Mouse (Mus musculus): ENCODE measurements around the gene Inafm2. TPM values are rescaled to one million over a fixed set of nuclear protein-coding genes. Genes with fewer than 3 reads are reported as not detected.

Inafm2 gene
- polyA plus RNA-seq, 1 experiment from 2014 or later = 20.7 TPM

DNA sequence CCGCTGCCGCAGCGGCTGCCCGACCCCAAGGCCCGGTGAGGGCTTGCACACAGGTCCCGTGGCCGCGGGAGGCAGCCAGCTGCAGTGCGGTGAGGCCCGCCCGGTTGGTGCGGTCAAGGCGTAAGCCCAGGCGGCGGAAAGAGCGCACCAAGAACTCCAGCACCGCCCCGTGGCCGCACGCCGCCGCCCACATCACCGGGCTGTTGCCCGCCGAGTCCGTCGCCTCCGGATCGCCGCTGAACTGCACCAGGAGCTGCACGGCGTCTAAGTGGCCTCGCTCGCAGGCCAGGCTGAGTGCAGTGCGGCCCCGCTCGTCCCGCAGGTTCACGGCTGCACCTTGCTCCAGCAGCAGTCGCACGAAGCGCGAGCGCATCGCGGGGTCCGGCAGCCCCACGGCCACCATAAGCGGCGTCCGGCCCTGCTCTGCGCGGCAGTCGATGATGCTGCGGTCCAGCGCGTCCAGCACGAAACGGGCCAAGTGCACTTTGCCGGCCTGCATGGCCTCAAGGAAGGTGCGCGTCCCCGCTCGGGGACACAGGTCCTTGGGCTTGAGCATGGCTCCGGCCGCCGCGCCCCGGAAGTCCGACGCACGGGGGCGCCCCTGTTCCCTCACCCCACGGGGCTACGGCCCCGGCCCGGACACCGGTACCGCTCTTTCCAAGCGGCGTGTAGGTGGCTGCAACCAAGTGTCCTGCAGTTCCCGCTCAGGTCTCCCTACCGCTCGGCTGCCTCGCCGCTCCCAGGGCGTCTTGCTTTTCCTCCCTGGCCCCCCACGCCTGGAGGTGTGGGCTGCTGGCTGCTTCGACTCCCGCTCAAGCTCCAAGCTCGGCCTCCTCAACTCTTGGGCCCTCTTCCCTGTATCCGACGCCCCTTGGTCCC lies 42.4 kb upstream of the Inafm2 start:
- Histone ChIP-seq H3K4me2 (ENCODE audit: low read depth, low read length) (peak overlapping the region; percentile 75), H3K9me3 (ENCODE audit: control insufficient read depth, low read length) (no peaks in the 10 kb centered on the region), H3K4me1 (ENCODE audit: control insufficient read depth, insufficient read depth, low read length) (peaks cover 20% of the 10 kb centered on the region), H3K4me3 (ENCODE audit: low read depth, low read length) (peak overlapping the region; percentile 43), H3K27me3 (replicated peaks; ENCODE audit: control insufficient read depth, insufficient read depth, low read length) (peaks cover 84% of the 10 kb centered on the region), H3K36me3 (ENCODE audit: control insufficient read depth, insufficient read depth, low read length) (no peaks in the 10 kb centered on the region), H3K27ac (replicated peaks; ENCODE audit: low read depth, low read length) (no peak overlapping the region), H3K9ac (ENCODE audit: low read depth, low read length) (peak overlapping the region; percentile 44)
- no peak for DNase-seq (ENCODE audit: low spot score)
- no peak for ATAC-seq (ENCODE audit: low read depth)
- under 1% methylated on average over 33 of the region's 93 CpGs for WGBS

DNA sequence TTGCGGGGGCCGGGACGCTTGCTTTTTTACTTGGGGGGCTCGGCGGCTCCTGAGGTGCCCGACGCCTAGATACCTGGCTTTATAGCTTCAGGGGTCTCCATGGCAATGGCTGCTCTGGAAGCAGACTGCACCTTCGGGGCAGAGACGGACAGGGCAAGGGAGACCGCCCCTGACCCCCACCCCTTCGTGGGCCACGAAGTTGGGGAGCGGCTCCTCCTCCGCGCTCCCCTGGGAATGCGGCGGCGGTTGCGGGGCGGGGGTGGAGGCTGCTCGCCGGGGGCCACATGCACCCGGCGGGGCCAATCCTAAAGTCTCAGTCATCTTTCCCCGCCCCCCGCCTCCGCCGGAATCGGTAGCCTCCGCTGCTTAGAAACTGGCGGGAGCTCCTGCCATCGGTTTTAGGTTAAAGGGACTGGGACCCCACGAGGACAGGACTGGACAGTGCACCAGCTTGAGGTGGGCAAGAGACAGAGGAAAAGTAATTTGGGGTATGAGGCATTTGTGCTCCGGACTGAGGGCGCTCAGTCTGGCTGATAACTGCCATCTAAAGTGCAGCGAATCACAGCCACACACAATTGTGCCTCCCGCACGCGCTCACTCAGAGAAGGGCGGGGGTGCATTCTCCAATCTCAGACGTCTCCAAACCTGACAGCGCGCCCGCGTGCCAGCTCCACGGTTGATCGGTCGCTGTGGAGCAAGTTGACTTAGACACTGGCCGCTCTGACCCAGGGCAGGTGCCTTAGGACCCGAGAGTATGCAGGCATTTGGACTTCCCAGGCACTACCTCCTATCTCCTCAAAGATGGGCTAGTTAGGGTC lies 41.4 kb upstream of the Inafm2 start, which contains the start of gene Ankrd63:
TSS of gene Ankrd63 (minus strand) at position 51 of the 818 bp plus-strand sequence.
- no peak within 1 kb of the TSS for H3K27ac ChIP-seq (replicated peaks; ENCODE audit: low read depth, low read length)
- peak within 1 kb of the TSS; percentile 44 for H3K9ac ChIP-seq (ENCODE audit: low read depth, low read length)
- H3K4me2 ChIP-seq (ENCODE audit: low read depth, low read length) = peak within 1 kb of the TSS; percentile 75
- no peak for ATAC-seq (ENCODE audit: low read depth)
- peaks cover 94% of the 10 kb centered on the region for H3K27me3 ChIP-seq (replicated peaks; ENCODE audit: control insufficient read depth, insufficient read depth, low read length)
- H3K4me1 ChIP-seq (ENCODE audit: control insufficient read depth, insufficient read depth, low read length) = peaks cover 18% of the 10 kb centered on the region
- 1% methylated on average over 41 of the region's 50 CpGs for WGBS
- H3K36me3 ChIP-seq (ENCODE audit: control insufficient read depth, insufficient read depth, low read length) = no peaks in the 10 kb centered on the region
- no peak for DNase-seq (ENCODE audit: low spot score)
- H3K9me3 ChIP-seq (ENCODE audit: control insufficient read depth, low read length) = no peaks in the 10 kb centered on the region
- peak within 1 kb of the TSS; percentile 43 for H3K4me3 ChIP-seq (ENCODE audit: low read depth, low read length)

DNA sequence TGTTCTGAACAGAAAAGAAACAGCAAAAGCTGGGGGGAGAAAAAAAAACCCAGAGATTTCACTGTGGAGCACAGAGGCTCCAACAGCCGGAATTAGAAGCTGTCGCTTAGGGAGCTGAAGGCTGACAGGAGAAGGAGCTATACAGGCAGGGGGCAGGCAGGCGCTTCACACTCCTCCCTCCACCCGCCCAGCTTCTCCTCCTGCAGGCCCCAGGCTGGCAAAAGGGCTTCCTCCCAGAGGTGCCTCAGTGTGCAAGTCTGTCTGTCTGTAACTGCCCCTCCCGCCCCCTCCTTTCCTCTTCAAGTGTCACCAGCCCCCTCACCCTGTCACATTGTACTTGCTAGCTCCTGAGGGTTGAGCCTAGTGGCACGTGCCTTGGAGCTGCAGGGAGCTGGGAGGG lies 39.1 kb upstream of the Inafm2 start:
- Histone ChIP-seq H3K27me3 (replicated peaks; ENCODE audit: control insufficient read depth, insufficient read depth, low read length) (peaks cover 99% of the 10 kb centered on the region), H3K9ac (ENCODE audit: low read depth, low read length) (no peak overlapping the region), H3K4me1 (ENCODE audit: control insufficient read depth, insufficient read depth, low read length) (peaks cover 16% of the 10 kb centered on the region; the same call in 1 of the 2 replicates), H3K27ac (replicated peaks; ENCODE audit: low read depth, low read length) (no peak overlapping the region), H3K4me2 (ENCODE audit: low read depth, low read length) (no peak overlapping the region), H3K4me3 (ENCODE audit: low read depth, low read length) (no peak overlapping the region), H3K9me3 (ENCODE audit: control insufficient read depth, low read length) (no peaks in the 10 kb centered on the region), H3K36me3 (ENCODE audit: control insufficient read depth, insufficient read depth, low read length) (no peaks in the 10 kb centered on the region)
- WGBS = 12% methylated on average over 6 of the region's 6 CpGs
- DNase-seq (ENCODE audit: low spot score) (no peak), ATAC-seq (ENCODE audit: low read depth) (no peak)

DNA sequence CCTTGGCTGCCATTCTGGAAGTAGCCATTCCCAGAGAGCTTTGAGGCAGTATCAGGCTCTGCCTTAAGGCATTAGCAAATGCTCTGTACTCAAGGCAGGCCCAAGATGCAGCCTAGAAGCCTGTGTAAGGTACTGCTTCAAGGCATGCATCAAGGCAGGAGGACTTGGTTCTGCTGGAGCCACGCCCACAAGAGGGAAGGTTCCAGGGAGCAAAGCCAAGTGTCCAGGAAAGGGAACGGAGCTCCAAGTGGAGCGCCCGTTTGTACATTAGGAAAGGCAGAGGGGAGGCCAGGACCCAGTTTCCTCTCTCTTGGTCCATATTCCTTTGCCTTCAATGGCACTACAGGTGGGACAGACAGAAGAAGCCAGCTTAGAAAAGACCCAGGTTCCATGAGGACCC lies 37.1 kb upstream of the Inafm2 start:
- peaks cover 96% of the 10 kb centered on the region for H3K27me3 ChIP-seq (replicated peaks; ENCODE audit: control insufficient read depth, insufficient read depth, low read length)
- 80% methylated on average over 4 of the region's 4 CpGs for WGBS
- H3K4me3 ChIP-seq (ENCODE audit: low read depth, low read length) = no peak overlapping the region
- no peak overlapping the region for H3K9ac ChIP-seq (ENCODE audit: low read depth, low read length)
- H3K27ac ChIP-seq (replicated peaks; ENCODE audit: low read depth, low read length) = no peak overlapping the region
- no peak for ATAC-seq (ENCODE audit: low read depth)
- no peaks in the 10 kb centered on the region for H3K9me3 ChIP-seq (ENCODE audit: control insufficient read depth, low read length)
- no peaks in the 10 kb centered on the region for H3K36me3 ChIP-seq (ENCODE audit: control insufficient read depth, insufficient read depth, low read length)
- H3K4me1 ChIP-seq (ENCODE audit: control insufficient read depth, insufficient read depth, low read length) = peaks cover 9% of the 10 kb centered on the region; the same call in 1 of the 2 replicates
- H3K4me2 ChIP-seq (ENCODE audit: low read depth, low read length) = no peak overlapping the region
- DNase-seq (ENCODE audit: low spot score) = no peak

DNA sequence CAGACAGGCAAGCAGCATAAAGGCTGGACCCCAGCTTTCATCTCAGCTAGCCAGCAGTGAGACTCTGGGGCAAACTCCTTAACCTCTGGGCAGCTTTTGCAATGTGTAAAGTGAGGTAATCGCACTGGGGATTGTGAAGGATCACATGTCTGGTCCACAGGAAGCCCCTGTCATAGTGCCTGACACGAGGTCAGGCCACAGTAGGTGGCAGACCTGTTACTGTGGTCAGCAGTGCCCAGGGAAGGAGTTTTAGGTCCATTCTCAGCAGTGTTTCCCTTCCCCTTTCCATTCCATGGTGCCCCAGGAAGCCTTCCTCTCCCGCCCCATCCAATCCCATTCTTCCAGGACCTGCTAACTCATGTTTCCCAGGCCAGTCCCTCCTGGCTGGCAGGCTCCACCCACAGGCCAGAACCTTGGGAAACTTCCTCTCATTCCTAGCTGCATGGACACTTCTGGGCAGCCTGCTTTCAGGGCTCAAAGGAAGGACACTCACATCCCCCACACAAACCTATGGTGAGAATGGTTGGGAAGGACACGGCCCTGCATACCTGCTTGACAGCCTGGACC lies 35.8 kb upstream of the Inafm2 start:
- ATAC-seq (ENCODE audit: low read depth) = no peak
- Histone ChIP-seq H3K27me3 (replicated peaks; ENCODE audit: control insufficient read depth, insufficient read depth, low read length) (peaks cover 83% of the 10 kb centered on the region), H3K4me3 (ENCODE audit: low read depth, low read length) (no peak overlapping the region), H3K36me3 (ENCODE audit: control insufficient read depth, insufficient read depth, low read length) (no peaks in the 10 kb centered on the region), H3K9ac (ENCODE audit: low read depth, low read length) (no peak overlapping the region), H3K27ac (replicated peaks; ENCODE audit: low read depth, low read length) (no peak overlapping the region), H3K4me1 (ENCODE audit: control insufficient read depth, insufficient read depth, low read length) (peaks cover 4% of the 10 kb centered on the region; the same call in 1 of the 2 replicates), H3K9me3 (ENCODE audit: control insufficient read depth, low read length) (no peaks in the 10 kb centered on the region), H3K4me2 (ENCODE audit: low read depth, low read length) (no peak overlapping the region)
- DNase-seq (ENCODE audit: low spot score) = no peak
- 44% methylated on average over 4 of the region's 4 CpGs for WGBS

DNA sequence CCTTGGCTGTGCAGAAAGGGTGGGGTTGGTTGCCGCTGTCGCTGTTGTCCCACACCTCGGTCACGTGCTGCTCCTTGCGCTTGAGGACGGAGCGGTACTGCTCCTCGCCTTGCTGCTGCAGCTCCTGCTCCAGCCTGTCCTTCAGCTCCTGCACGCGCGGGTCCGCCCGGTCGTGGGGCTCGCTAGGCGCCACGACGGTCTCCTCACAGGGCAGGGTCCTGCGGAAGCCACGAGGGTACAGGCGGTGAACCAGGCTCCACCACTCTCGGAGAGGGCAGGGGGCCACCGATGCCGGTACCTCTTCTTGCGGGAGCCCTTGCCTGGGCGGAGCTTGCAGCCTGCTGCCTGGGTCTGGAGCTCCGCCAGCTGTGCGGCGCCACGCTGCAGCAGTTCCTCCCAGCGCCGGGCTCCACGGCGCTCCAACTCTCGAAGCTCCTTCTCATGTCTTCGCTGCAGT lies 34.5 kb upstream of the Inafm2 start:
- H3K9me3 ChIP-seq (ENCODE audit: control insufficient read depth, low read length) = no peaks in the 10 kb centered on the region
- WGBS = under 1% methylated on average over 23 of the region's 36 CpGs
- H3K4me2 ChIP-seq (ENCODE audit: low read depth, low read length) = peak overlapping the region; percentile 90
- peaks cover 70% of the 10 kb centered on the region for H3K27me3 ChIP-seq (replicated peaks; ENCODE audit: control insufficient read depth, insufficient read depth, low read length)
- ATAC-seq (ENCODE audit: low read depth) (peak; percentile 81), DNase-seq (ENCODE audit: low spot score) (peak; percentile 81)
- H3K9ac ChIP-seq (ENCODE audit: low read depth, low read length) = peak overlapping the region; percentile 51
- peak overlapping the region; percentile 41 for H3K4me3 ChIP-seq (ENCODE audit: low read depth, low read length)
- H3K36me3 ChIP-seq (ENCODE audit: control insufficient read depth, insufficient read depth, low read length) = no peaks in the 10 kb centered on the region
- peaks cover 4% of the 10 kb centered on the region; the same call in 1 of the 2 replicates for H3K4me1 ChIP-seq (ENCODE audit: control insufficient read depth, insufficient read depth, low read length)
- no peak overlapping the region for H3K27ac ChIP-seq (replicated peaks; ENCODE audit: low read depth, low read length)

DNA sequence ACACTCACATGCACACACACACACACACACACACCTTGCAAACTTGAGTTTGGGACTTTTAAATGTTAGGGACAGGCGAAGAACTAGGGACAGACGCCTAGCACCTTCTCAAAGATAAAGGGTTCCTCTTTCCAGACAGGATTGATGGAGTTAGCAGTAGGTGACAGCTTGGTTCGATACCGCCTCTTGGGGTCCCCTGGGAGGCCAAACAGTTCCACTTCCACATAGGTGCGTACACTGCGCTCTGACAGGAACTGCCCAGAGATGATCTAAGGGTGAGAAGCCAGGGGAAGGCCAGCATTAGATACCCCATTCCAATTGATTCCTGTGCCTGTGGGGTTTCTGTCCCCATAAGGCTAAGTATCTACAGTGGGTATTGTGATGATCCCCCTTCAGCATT lies 31.9 kb upstream of the Inafm2 start:
- H3K4me3 ChIP-seq (ENCODE audit: low read depth, low read length) = no peak overlapping the region
- H3K4me2 ChIP-seq (ENCODE audit: low read depth, low read length) = no peak overlapping the region
- peaks cover 4% of the 10 kb centered on the region; the same call in 1 of the 2 replicates for H3K4me1 ChIP-seq (ENCODE audit: control insufficient read depth, insufficient read depth, low read length)
- H3K27me3 ChIP-seq (replicated peaks; ENCODE audit: control insufficient read depth, insufficient read depth, low read length) = peaks cover 44% of the 10 kb centered on the region
- no peak overlapping the region for H3K27ac ChIP-seq (replicated peaks; ENCODE audit: low read depth, low read length)
- ATAC-seq (ENCODE audit: low read depth) = no peak
- no peaks in the 10 kb centered on the region for H3K9me3 ChIP-seq (ENCODE audit: control insufficient read depth, low read length)
- H3K36me3 ChIP-seq (ENCODE audit: control insufficient read depth, insufficient read depth, low read length) = no peaks in the 10 kb centered on the region
- no peak for DNase-seq (ENCODE audit: low spot score)
- WGBS = 92% methylated on average over 6 of the region's 6 CpGs
- H3K9ac ChIP-seq (ENCODE audit: low read depth, low read length) = no peak overlapping the region

DNA sequence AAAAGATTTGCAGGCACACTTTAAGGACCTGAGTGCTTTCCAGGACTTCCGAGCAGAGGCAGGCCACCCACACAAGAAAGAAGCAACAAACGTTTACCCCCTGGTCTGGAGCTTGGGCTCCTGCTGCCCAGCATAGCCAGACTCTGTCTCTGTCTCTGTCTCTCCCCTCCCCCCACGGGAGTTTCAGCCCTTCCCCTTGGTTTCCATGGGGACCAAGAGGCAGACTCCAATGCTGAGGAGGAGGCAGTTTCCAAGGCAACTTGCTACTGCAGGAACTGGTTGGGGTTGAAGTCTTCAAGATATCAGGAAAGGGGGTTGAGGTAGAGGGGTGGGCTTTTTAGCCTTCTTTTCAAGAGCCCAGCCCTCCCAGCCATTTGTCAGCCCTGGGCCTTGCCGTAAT lies 31.3 kb upstream of the Inafm2 start:
- no peaks in the 10 kb centered on the region for H3K36me3 ChIP-seq (ENCODE audit: control insufficient read depth, insufficient read depth, low read length)
- 52% methylated on average over 4 of the region's 4 CpGs for WGBS
- DNase-seq (ENCODE audit: low spot score) (no peak), ATAC-seq (ENCODE audit: low read depth) (no peak)
- no peaks in the 10 kb centered on the region for H3K9me3 ChIP-seq (ENCODE audit: control insufficient read depth, low read length)
- H3K27me3 ChIP-seq (replicated peaks; ENCODE audit: control insufficient read depth, insufficient read depth, low read length) = peaks cover 38% of the 10 kb centered on the region
- H3K4me2 ChIP-seq (ENCODE audit: low read depth, low read length) = no peak overlapping the region
- peaks cover 4% of the 10 kb centered on the region; the same call in 1 of the 2 replicates for H3K4me1 ChIP-seq (ENCODE audit: control insufficient read depth, insufficient read depth, low read length)
- H3K9ac ChIP-seq (ENCODE audit: low read depth, low read length) = no peak overlapping the region
- no peak overlapping the region for H3K4me3 ChIP-seq (ENCODE audit: low read depth, low read length)
- no peak overlapping the region for H3K27ac ChIP-seq (replicated peaks; ENCODE audit: low read depth, low read length)

Data from embryonic facial prominence, embryonic 14.5 days (tissue).